Comparison of ENCODE assay signal across 9 mouse cellular contexts in the genomic region with DNA sequence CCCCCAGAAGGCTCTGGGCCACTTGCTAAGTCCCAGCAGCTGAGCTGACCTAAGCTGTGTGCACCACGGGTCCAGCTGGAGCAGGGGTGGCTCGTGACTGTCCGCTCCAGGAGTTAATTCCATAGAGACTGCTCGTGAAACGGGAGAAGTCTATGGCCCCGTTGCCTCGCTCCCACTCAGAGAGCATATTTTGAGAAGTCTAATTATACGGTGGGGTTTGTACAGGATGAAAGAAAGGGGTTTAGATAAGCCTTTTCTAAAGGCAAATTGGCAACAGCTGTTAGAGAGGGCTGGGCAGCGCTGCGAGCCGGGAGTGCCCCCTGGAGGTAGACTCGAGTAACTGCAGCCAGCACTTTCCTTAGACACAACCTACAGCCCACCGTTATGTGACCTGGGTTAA. TPM values are rescaled to one million over a fixed set of nuclear protein-coding genes. Genes with fewer than 3 reads are reported as not detected.
DNase-seq lines count a peak whose midpoint lies in the region; ATAC-seq lines count a peak whose summit lies in the region.
"Had no signal": no experiment of that assay in that cellular context is flagged by ENCODE, and none has a peak within 500 bp of the region (broad histone marks: within the 10 kb centered on the region; RNA-seq: fewer than 3 reads in every experiment).

No protein-coding gene starts in this region.

- no peaks in the 10 kb centered on the region for H3K36me3 ChIP-seq in embryonic facial prominence, embryonic 10.5 days (replicated peaks)
- H3K36me3 ChIP-seq in intestine, embryonic 16.5 days (ENCODE audit: control insufficient read depth, insufficient read depth, low read length), result no peaks in the 10 kb centered on the region
- H3K36me3 ChIP-seq in limb, embryonic 12.5 days, result no peaks in the 10 kb centered on the region
- H3K36me3 ChIP-seq in midbrain, embryonic 13.5 days, result no peaks in the 10 kb centered on the region

- peak overlapping the region; percentile 42 for H3K9ac ChIP-seq in intestine, embryonic 16.5 days (ENCODE audit: low read depth, low read length)
- peak overlapping the region; percentile 42 for H3K9ac ChIP-seq in limb, embryonic 12.5 days (replicated peaks)
- H3K9ac ChIP-seq in midbrain, embryonic 13.5 days (replicated peaks), result peak overlapping the region; percentile 61

- H3K4me2 ChIP-seq in intestine, embryonic 16.5 days (ENCODE audit: low read depth, low read length), result peak overlapping the region; percentile 65
- H3K4me2 ChIP-seq in limb, embryonic 12.5 days, result peak overlapping the region; percentile 68
- peak overlapping the region; percentile 70 for H3K4me2 ChIP-seq in midbrain, embryonic 13.5 days (replicated peaks)

- WGBS in embryonic facial prominence, embryonic 10.5 days, result under 1% methylated on average over 13 of the region's 13 CpGs
- under 1% methylated on average over 13 of the region's 13 CpGs for WGBS in intestine, embryonic 16.5 days
- 2% methylated on average over 13 of the region's 13 CpGs for WGBS in limb, embryonic 12.5 days
- WGBS in midbrain, embryonic 13.5 days, result under 1% methylated on average over 13 of the region's 13 CpGs

- ATAC-seq in granulocyte monocyte progenitor cell, adult 5-6 weeks (replicated peaks; ENCODE audit: poor library complexity, severe bottlenecking), result peak; percentile 43
- no peak for ATAC-seq in intestine, embryonic 16.5 days
- no peak; the same call in 1 of the 2 replicates for ATAC-seq in limb, embryonic 12.5 days (ENCODE audit: insufficient number of reproducible peaks, insufficient read depth, low FRiP score, low TSS enrichment, low read depth)
- peak; percentile 44 for ATAC-seq in midbrain, embryonic 13.5 days
- ATAC-seq: Patski had no signal

- peaks cover 47% of the 10 kb centered on the region for H3K4me1 ChIP-seq in embryonic facial prominence, embryonic 10.5 days
- peaks cover 18% of the 10 kb centered on the region for H3K4me1 ChIP-seq in intestine, embryonic 16.5 days (ENCODE audit: control insufficient read depth, insufficient read depth, low read length)
- H3K4me1 ChIP-seq in limb, embryonic 12.5 days (replicated peaks), result peaks cover 19% of the 10 kb centered on the region
- peaks cover 31% of the 10 kb centered on the region for H3K4me1 ChIP-seq in midbrain, embryonic 13.5 days (replicated peaks)

- peaks cover 14% of the 10 kb centered on the region; the same call in 1 of the 2 replicates for H3K27me3 ChIP-seq in embryonic facial prominence, embryonic 10.5 days (replicated peaks; ENCODE audit: low read depth, poor library complexity, severe bottlenecking)
- no peaks in the 10 kb centered on the region for H3K27me3 ChIP-seq in intestine, embryonic 16.5 days (replicated peaks; ENCODE audit: control insufficient read depth, insufficient read depth, low read length)
- H3K27me3 ChIP-seq in limb, embryonic 12.5 days, result no peaks in the 10 kb centered on the region
- H3K27me3 ChIP-seq in midbrain, embryonic 13.5 days, result no peaks in the 10 kb centered on the region
- H3K27me3 ChIP-seq: Patski had no signal

- H3K4me3 ChIP-seq in embryonic facial prominence, embryonic 10.5 days, result peak overlapping the region; percentile 55
- H3K4me3 ChIP-seq in intestine, embryonic 16.5 days (ENCODE audit: low read length), result peak overlapping the region; percentile 41
- H3K4me3 ChIP-seq in limb, embryonic 12.5 days (replicated peaks), result peak overlapping the region; percentile 40
- H3K4me3 ChIP-seq in midbrain, embryonic 13.5 days (replicated peaks), result peak overlapping the region; percentile 42

- DNase-seq in layer of hippocampus, adult 11-12 months (ENCODE audit: low spot score), result peak; percentile 79
- DNase-seq in layer of hippocampus, adult 9-11 months, result no peak
- DNase-seq in embryonic facial prominence, embryonic 10.5 days (ENCODE audit: low spot score), result peak; percentile 84
- DNase-seq in spleen, adult 18-20 months, result peak; percentile 62 to 85

- peak overlapping the region; percentile 76 for H3K27ac ChIP-seq in embryonic facial prominence, embryonic 10.5 days (replicated peaks)
- H3K27ac ChIP-seq in intestine, embryonic 16.5 days (ENCODE audit: low read length), result no peak overlapping the region
- H3K27ac ChIP-seq in limb, embryonic 12.5 days, result 0 out of 2 replicates have a peak overlapping the region, but pooled peaks have one; percentile 24
- H3K27ac ChIP-seq in midbrain, embryonic 13.5 days, result peak overlapping the region; percentile 80

- H3K9me3 ChIP-seq in embryonic facial prominence, embryonic 10.5 days, result no peaks in the 10 kb centered on the region
- H3K9me3 ChIP-seq in intestine, embryonic 16.5 days (ENCODE audit: control insufficient read depth, low read length), result no peaks in the 10 kb centered on the region
- H3K9me3 ChIP-seq in limb, embryonic 12.5 days, result no peaks in the 10 kb centered on the region
- no peaks in the 10 kb centered on the region for H3K9me3 ChIP-seq in midbrain, embryonic 13.5 days

RNA-seq across cellular contexts. Expression of a gene that starts 3.3 kb away (rescaled TPM):
- polyA plus RNA-seq in embryonic facial prominence, embryonic 10.5 days (2016; fragmentation: Nextera tagmentation; extraction: Ambion mirVana), result 432 and 438 TPM in 2 replicates
- total RNA-seq in granulocyte monocyte progenitor cell, adult 5-6 weeks (2014; fragmentation: Nextera tagmentation), result 143 and 167 TPM in 2 replicates
- total RNA-seq in granulocyte monocyte progenitor cell, adult 5-6 weeks (2017), result 116 and 142 TPM in 2 replicates
- polyA plus RNA-seq in intestine, embryonic 16.5 days (2015; fragmentation: Nextera tagmentation; extraction: Ambion mirVana), result 671 and 689 TPM in 2 replicates
- 381 and 392 TPM in 2 replicates for polyA plus RNA-seq in limb, embryonic 12.5 days (2016; fragmentation: Nextera tagmentation; extraction: Ambion mirVana)
- 457 and 464 TPM in 2 replicates for polyA plus RNA-seq in midbrain, embryonic 13.5 days (2015; fragmentation: Nextera tagmentation; extraction: Ambion mirVana)

RNA-seq across cellular contexts. Expression of a gene that starts 28.9 kb away (rescaled TPM):
- polyA plus RNA-seq in embryonic facial prominence, embryonic 10.5 days (2016; fragmentation: Nextera tagmentation; extraction: Ambion mirVana), result 42.4 and 43.2 TPM in 2 replicates
- 30.0 and 30.5 TPM in 2 replicates for total RNA-seq in granulocyte monocyte progenitor cell, adult 5-6 weeks (2014; fragmentation: Nextera tagmentation)
- 14.5 and 23.6 TPM in 2 replicates for total RNA-seq in granulocyte monocyte progenitor cell, adult 5-6 weeks (2017)
- polyA plus RNA-seq in intestine, embryonic 16.5 days (2015; fragmentation: Nextera tagmentation; extraction: Ambion mirVana), result 29.3 and 31.5 TPM in 2 replicates
- polyA plus RNA-seq in limb, embryonic 12.5 days (2016; fragmentation: Nextera tagmentation; extraction: Ambion mirVana), result 44.1 and 46.0 TPM in 2 replicates
- 118 and 127 TPM in 2 replicates for polyA plus RNA-seq in midbrain, embryonic 13.5 days (2015; fragmentation: Nextera tagmentation; extraction: Ambion mirVana)

RNA-seq across cellular contexts. Expression of a gene that starts 51.6 kb away (rescaled TPM):
- polyA plus RNA-seq in embryonic facial prominence, embryonic 10.5 days (2016; fragmentation: Nextera tagmentation; extraction: Ambion mirVana), result 0.97 and 1.6 TPM in 2 replicates
- 13.1 TPM in 2 replicates for total RNA-seq in granulocyte monocyte progenitor cell, adult 5-6 weeks (2014; fragmentation: Nextera tagmentation)
- total RNA-seq in granulocyte monocyte progenitor cell, adult 5-6 weeks (2017), result 4.0 and 6.6 TPM in 2 replicates
- polyA plus RNA-seq in intestine, embryonic 16.5 days (2015; fragmentation: Nextera tagmentation; extraction: Ambion mirVana), result 3.0 and 3.5 TPM in 2 replicates
- polyA plus RNA-seq in limb, embryonic 12.5 days (2016; fragmentation: Nextera tagmentation; extraction: Ambion mirVana), result 1.2 and 1.3 TPM in 2 replicates
- polyA plus RNA-seq in midbrain, embryonic 13.5 days (2015; fragmentation: Nextera tagmentation; extraction: Ambion mirVana), result 0.93 TPM in 2 replicates

RNA-seq across cellular contexts. Expression of a gene that starts 52.5 kb away (rescaled TPM):
- polyA plus RNA-seq in embryonic facial prominence, embryonic 10.5 days (2016; fragmentation: Nextera tagmentation; extraction: Ambion mirVana), result 399 and 480 TPM in 2 replicates
- not detected in 2 replicates for total RNA-seq in granulocyte monocyte progenitor cell, adult 5-6 weeks (2014; fragmentation: Nextera tagmentation)
- total RNA-seq in granulocyte monocyte progenitor cell, adult 5-6 weeks (2017), result not detected in 2 replicates
- polyA plus RNA-seq in intestine, embryonic 16.5 days (2015; fragmentation: Nextera tagmentation; extraction: Ambion mirVana), result 312 and 334 TPM in 2 replicates
- polyA plus RNA-seq in limb, embryonic 12.5 days (2016; fragmentation: Nextera tagmentation; extraction: Ambion mirVana), result 512 and 562 TPM in 2 replicates
- polyA plus RNA-seq in midbrain, embryonic 13.5 days (2015; fragmentation: Nextera tagmentation; extraction: Ambion mirVana), result 181 and 207 TPM in 2 replicates

Comparison
In these comparisons a context has a peak if more than half of its experiments do, and no peak if none do; other contexts are left out.
1. ATAC-seq: peak in granulocyte monocyte progenitor cell, adult 5-6 weeks (single experiment) and midbrain, embryonic 13.5 days (single experiment); none in intestine, embryonic 16.5 days (single experiment) and limb, embryonic 12.5 days (single experiment).
2. Peak in every context shown above with its lines, with median percentiles within 50 percentile points of each other: H3K4me3 ChIP-seq, H3K4me2 ChIP-seq and H3K9ac ChIP-seq.